Mouse (Mus musculus) CH12.LX (cell line): Measurements from ENCODE around the gene Bcl2l15. TPM values are rescaled to one million over a fixed set of nuclear protein-coding genes. Genes with fewer than 3 reads are reported as not detected.
A peak's percentile ranks its signal among the peaks of the same experiment; 100 is the strongest.

Source experiments
- DNase-seq: peaks from one replicate; pipeline ENCODE4 v3.0.0-alpha.2; 2013; ENCODE audit errors: extremely low read depth
- H3K27ac ChIP-seq: 2 replicates; pipeline ENCODE4 v1.5.1; 2012; ENCODE audit warnings: low read depth, mild to moderate bottlenecking, control low read depth, moderate library complexity; ENCODE audit not compliant: insufficient read depth
- H3K27me3 ChIP-seq: replicated peaks from 2 replicates; pipeline ENCODE3; 2012; ENCODE audit warnings: inconsistent platforms
- H3K36me3 ChIP-seq, 2 experiments: replicated peaks in 1 of 2; 2 replicates each; pipeline versions ENCODE3 to v1.6.1; 2012; ENCODE audit warnings: inconsistent platforms in 1 of 2, low read length in 1 of 2, mild to moderate bottlenecking in 1 of 2, mixed read lengths in 1 of 2, moderate library complexity in 1 of 2; ENCODE audit not compliant: control insufficient read depth in 1 of 2, insufficient read depth in 1 of 2
- H3K4me1 ChIP-seq, 2 experiments: 2 replicates each; pipeline ENCODE4 v1.6.1; 2012; ENCODE audit warnings: inconsistent platforms in 1 of 2, moderate library complexity in 1 of 2; ENCODE audit not compliant: insufficient read depth in 2 of 2, control insufficient read depth in 1 of 2
- H3K4me2 ChIP-seq: 2 replicates; pipeline ENCODE4 v1.6.1; 2012; ENCODE audit warnings: low read depth, mild to moderate bottlenecking, control low read depth; ENCODE audit not compliant: poor library complexity, insufficient read depth, severe bottlenecking
- H3K4me3 ChIP-seq, 3 experiments: fragments of 150-350 bp in 1 of 3; sonication (generic) in 1 of 3; replicated peaks in 1 of 3; 2 replicates each; pipeline versions ENCODE3 to v1.5.1; 2011 to 2012; ENCODE audit warnings: low read depth in 2 of 3, low read length in 2 of 3, mild to moderate bottlenecking in 2 of 3, moderate library complexity in 2 of 3, control low read depth in 1 of 3, improper control_type of control experiment in 1 of 3, inconsistent platforms in 1 of 3, mixed read lengths in 1 of 3; ENCODE audit not compliant: poor library complexity in 1 of 3
- H3K79me2 ChIP-seq: replicated peaks from 2 replicates; pipeline ENCODE4 v1.6.1; 2012; ENCODE audit warnings: mild to moderate bottlenecking, moderate library complexity; ENCODE audit not compliant: control insufficient read depth, poor library complexity, insufficient read depth, severe bottlenecking; ENCODE audit errors: extremely low read depth
- H3K9ac ChIP-seq: 2 replicates; pipeline ENCODE4 v1.6.1; 2012; ENCODE audit warnings: low read depth, mild to moderate bottlenecking, control low read depth, moderate library complexity; ENCODE audit not compliant: insufficient read depth
- H3K9me3 ChIP-seq: replicated peaks from 2 replicates; pipeline ENCODE3; 2012; ENCODE audit warnings: low read length, inconsistent platforms, mixed read lengths
- CHD2 ChIP-seq: IDR thresholded peaks from 2 replicates; pipeline ENCODE4 v1.6.1; 2011; ENCODE audit warnings: low read length, improper control_type of control experiment
- ELF1 ChIP-seq: IDR thresholded peaks from 2 replicates; pipeline ENCODE4 v1.6.1; 2014; ENCODE audit warnings: low read depth, mild to moderate bottlenecking, inconsistent platforms, low read length, improper control_type of control experiment
- EP300 ChIP-seq: IDR thresholded peaks from 2 replicates; pipeline ENCODE4 v1.6.1; 2011; ENCODE audit warnings: low read length, improper control_type of control experiment
- ETS1 ChIP-seq: conservative IDR thresholded peaks from 2 replicates; pipeline ENCODE4 v1.6.1; 2012; ENCODE audit warnings: low read depth, mild to moderate bottlenecking, inconsistent platforms, low read length, improper control_type of control experiment, moderate library complexity
- MAZ ChIP-seq: IDR thresholded peaks from 2 replicates; pipeline ENCODE4 v1.6.1; 2012; ENCODE audit warnings: low read depth, mild to moderate bottlenecking, inconsistent platforms, low read length, improper control_type of control experiment, moderate library complexity
- MXI1 ChIP-seq: IDR thresholded peaks from 2 replicates; pipeline ENCODE4 v1.6.1; 2011; ENCODE audit warnings: mild to moderate bottlenecking, low read depth, low read length, improper control_type of control experiment
- RAD21 ChIP-seq: IDR thresholded peaks from 2 replicates; pipeline ENCODE4 v1.6.1; 2011; ENCODE audit warnings: low read depth, mild to moderate bottlenecking, low read length, improper control_type of control experiment, moderate library complexity
- SIN3A ChIP-seq: IDR thresholded peaks from 2 replicates; pipeline ENCODE4 v1.6.1; 2012; ENCODE audit warnings: low read length, improper control_type of control experiment, inconsistent platforms
- TBP ChIP-seq: conservative IDR thresholded peaks from 2 replicates; pipeline ENCODE4 v1.6.1; 2011; ENCODE audit warnings: low read depth, low read length, improper control_type of control experiment
- USF2 ChIP-seq: conservative IDR thresholded peaks from 2 replicates; pipeline ENCODE4 v1.6.1; 2011; ENCODE audit warnings: low read depth, low read length, improper control_type of control experiment
- ZC3H11A ChIP-seq: IDR thresholded peaks from 2 replicates; pipeline ENCODE4 v1.6.1; 2012; ENCODE audit warnings: low read depth, mild to moderate bottlenecking, inconsistent platforms, low read length, improper control_type of control experiment
- ZKSCAN1 ChIP-seq: IDR thresholded peaks from 2 replicates; pipeline ENCODE4 v1.6.1; 2012; ENCODE audit warnings: low read depth, inconsistent platforms, low read length, improper control_type of control experiment, borderline replicate concordance
- ZNF384 ChIP-seq: IDR thresholded peaks from 2 replicates; pipeline ENCODE4 v1.6.1; 2012; ENCODE audit warnings: low read depth, low read length, improper control_type of control experiment, inconsistent platforms
- dilution Hi-C: fragments of 300-500 bp; cut with MboI; formaldehyde crosslinking; loops from 2 replicates; pipeline ENCODE4 v1.14.3; 2020; ENCODE audit warnings: low sequenced_read_pairs; ENCODE audit not compliant: extremely low pct_unique_long_range_greater_than_20kb, extremely low pct_ligation_motif_present
- in situ Hi-C: fragments of 300-500 bp; cut with MboI; formaldehyde crosslinking; loops from 3 replicates; pipeline ENCODE4 v1.14.3; 2019; ENCODE audit warnings: low sequenced_read_pairs, low pct_ligation_motif_present, low pct_unique_long_range_greater_than_20kb, mixed read lengths
- polyA plus RNA-seq: library from polyadenylated mRNA; unstranded; fragments of >175 nt; gene quantifications from 2 replicates; pipeline ENCODE4 v1.2.1, GENCODE M21; 2012; ENCODE audit warnings: low read depth; ENCODE audit not compliant: insufficient read length
- total RNA-seq, 2 experiments: library from RNA; depleted of rRNA; stranded (reverse); fragments of 300-350 nt in 1 of 2; fragments of >200 nt in 1 of 2; gene quantifications; 2 replicates each; pipeline ENCODE4 v1.2.3; 2012 to 2014

The Bcl2l15 gene
- total and polyA plus RNA-seq, 3 experiments = 12.2 to 24.9 (median 23.0) TPM

GRCm38 (mm10) chr3:103787225-103787624 is 45.2 kb upstream of the Bcl2l15 start:
- Histone ChIP-seq H3K27ac (peak overlapping the region; percentile 43), H3K27me3 (no peaks in the 10 kb centered on the region), H3K9me3 (no peaks in the 10 kb centered on the region), H3K4me3 (no peak overlapping the region), H3K4me2 (peak overlapping the region; percentile 68; the same call in 1 of the 2 replicates), H3K4me1 (peaks cover 9 to 68% of the 10 kb centered on the region in 2 experiments), H3K36me3 (peaks cover 0 to 3% of the 10 kb centered on the region in 2 experiments), H3K79me2 (peaks cover 85% of the 10 kb centered on the region), H3K9ac (no peak overlapping the region)
- no peak for DNase-seq
- TF ChIP-seq CHD2 (no peak), ETS1 (0 out of 2 replicates have a peak, but pooled peaks have one; percentile 10), EP300 (peak; percentile 55; the same call in 1 of the 2 replicates), TBP (no peak), USF2 (no peak)
- in situ Hi-C loops = loop anchor here (5.0 kb wide), 1 partner anchor 35 kb away; no protein-coding TSS in a partner anchor
- dilution Hi-C loops = no loop called here

- Histone ChIP-seq H3K27ac (peak overlapping the region; percentile 52; the same call in 1 of the 2 replicates), H3K4me2 (peak overlapping the region; percentile 82), H3K79me2 (peaks cover 67% of the 10 kb centered on the region), H3K4me1 (peaks cover 11 to 66% of the 10 kb centered on the region in 2 experiments; a peak in 3 of 4 replicates), H3K9ac (peak overlapping the region; percentile 83), H3K27me3 (no peaks in the 10 kb centered on the region), H3K4me3 (peak overlapping the region; percentile 89 to 98 (median 93)), H3K36me3 (peaks cover 0 to 3% of the 10 kb centered on the region in 2 experiments), H3K9me3 (no peaks in the 10 kb centered on the region)
- no peak for DNase-seq
- in situ Hi-C loops = loop anchor here (5.0 kb wide), 1 partner anchor 37 kb away; no protein-coding TSS in a partner anchor
- dilution Hi-C loops = no loop called here
- TF ChIP-seq MAZ = no peak
- no peak for TF ChIP-seq RAD21
- TF ChIP-seq SIN3A = 0 out of 2 replicates have a peak, but pooled peaks have one; percentile 5
- no peak for TF ChIP-seq ZNF384
- TF ChIP-seq ELF1 = no peak
Measured at GRCm38 (mm10) chr3:103789096-103789495, 43.3 kb upstream of the Bcl2l15 start.

DNA sequence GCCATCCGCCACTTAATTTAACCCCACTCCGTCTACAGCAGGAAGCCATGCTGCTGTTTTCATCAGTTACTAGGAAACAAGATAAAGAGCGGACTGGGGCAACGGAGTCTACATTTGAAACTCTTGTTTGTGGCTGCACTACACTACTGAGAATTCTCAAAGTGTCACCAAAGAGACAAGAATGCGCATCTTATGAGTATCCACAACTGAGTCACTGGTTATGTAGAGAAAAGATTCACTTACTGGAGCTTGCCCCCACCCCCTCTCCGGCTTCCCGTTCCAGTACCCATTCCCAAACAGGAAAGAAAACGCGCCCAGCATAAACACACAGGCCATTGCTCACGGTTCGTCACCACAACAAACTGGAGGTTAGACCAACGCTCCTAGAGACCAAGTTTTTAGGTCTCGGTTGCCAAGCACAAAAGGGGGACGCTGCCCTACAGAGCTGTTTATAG is 42.5 kb upstream of the Bcl2l15 start:
- in situ Hi-C loops = loop anchor here (5.0 kb wide), 1 partner anchor 38 kb away; no protein-coding TSS in a partner anchor
- TF ChIP-seq SIN3A = peak; percentile 15; the same call in 1 of the 2 replicates
- TF ChIP-seq ZKSCAN1 = no peak
- 0 out of 2 replicates have a peak, but pooled peaks have one; percentile 7 for TF ChIP-seq MXI1
- TF ChIP-seq ZC3H11A = no peak

More for the DNA sequence above, 42.5 kb upstream of the Bcl2l15 start:
- Histone ChIP-seq H3K27ac (peak overlapping the region; percentile 83), H3K4me3 (peak overlapping the region; percentile 89 to 98 (median 93)), H3K4me2 (peak overlapping the region; percentile 82), H3K9ac (peak overlapping the region; percentile 83), H3K9me3 (no peaks in the 10 kb centered on the region), H3K27me3 (no peaks in the 10 kb centered on the region), H3K79me2 (peaks cover 59% of the 10 kb centered on the region), H3K36me3 (peaks cover 0 to 3% of the 10 kb centered on the region in 2 experiments), H3K4me1 (peaks cover 11 to 59% of the 10 kb centered on the region in 2 experiments; a peak in 3 of 4 replicates)
- dilution Hi-C loops = no loop called here
- no peak for DNase-seq
